Mouse (Mus musculus) T-cell, adult 2 months (primary cell): Measurements from ENCODE around the gene Syngap1.

Source experiments
- DNase-seq: peaks from one replicate; pipeline ENCODE4 v3.0.0; 2022; ENCODE audit warnings: low spot score

Syngap1 gene

GRCm38 (mm10) chr17:26994410-26994809 is 53.4 kb downstream of the Syngap1 start:
- no peak for DNase-seq

- no peak for DNase-seq
Observed at GRCm38 (mm10) chr17:26995006-26995405, 54.0 kb downstream of the Syngap1 start.

GRCm38 (mm10) chr17:26995562-26995961 is 54.5 kb downstream of the Syngap1 start:
- no peak for DNase-seq

- no peak for DNase-seq
Observed at GRCm38 (mm10) chr17:26997661-26998060, 56.6 kb downstream of the Syngap1 start.

GRCm38 (mm10) chr17:26998283-26998682 is 57.2 kb downstream of the Syngap1 start:
- DNase-seq: peak; percentile 55

GRCm38 (mm10) chr17:26999996-27000395 is 58.9 kb downstream of the Syngap1 start:
- peak; percentile 50 for DNase-seq

- peak; percentile 61 for DNase-seq
Observed at GRCm38 (mm10) chr17:27001151-27001550, 60.1 kb downstream of the Syngap1 start.

GRCm38 (mm10) chr17:27001889-27002288 is 60.8 kb downstream of the Syngap1 start:
- no peak for DNase-seq

GRCm38 (mm10) chr17:27004431-27004830 is 63.4 kb downstream of the Syngap1 start:
- DNase-seq: peak; percentile 47

- no peak for DNase-seq
Observed at GRCm38 (mm10) chr17:27004903-27005485, 63.9 kb downstream of the Syngap1 start.

GRCm38 (mm10) chr17:27005644-27006043 is 64.6 kb downstream of the Syngap1 start:
- no peak for DNase-seq

- DNase-seq: no peak
Observed at GRCm38 (mm10) chr17:27008277-27008676, 67.2 kb downstream of the Syngap1 start.

GRCm38 (mm10) chr17:27011167-27011566 is 70.1 kb downstream of the Syngap1 start:
- DNase-seq: no peak

GRCm38 (mm10) chr17:27011998-27012672 is 71.1 kb downstream of the Syngap1 start:
- peak; percentile 77 for DNase-seq

GRCm38 (mm10) chr17:27012909-27013308 is 71.9 kb downstream of the Syngap1 start:
- DNase-seq: no peak

- DNase-seq: peak; percentile 87
Observed at GRCm38 (mm10) chr17:27017564-27018499, 76.8 kb downstream of the Syngap1 start.

- no peak for DNase-seq
Observed at GRCm38 (mm10) chr17:27018555-27019196, 77.6 kb downstream of the Syngap1 start.

- DNase-seq: no peak
Observed at GRCm38 (mm10) chr17:27021076-27021475, 80.0 kb downstream of the Syngap1 start.

- no peak for DNase-seq
Observed at GRCm38 (mm10) chr17:27021736-27022135, 80.7 kb downstream of the Syngap1 start.
